Mouse (Mus musculus) CD4-positive, CD25-positive, alpha-beta regulatory T cell, adult 4 months (primary cell): Measurements from ENCODE around the gene Kcnh6. TPM values are rescaled to one million over a fixed set of nuclear protein-coding genes. Genes with fewer than 3 reads are reported as not detected.

Experiments
- ATAC-seq: one replicate; pipeline ENCODE4 v1.8.0; 2017
- polyA plus RNA-seq, 2 experiments: library from polyadenylated mRNA; unstranded; fragments of 100-300 nt; shearing (Covaris generic); gene quantifications; one replicate each; pipeline ENCODE4 v1.2.1; 2017

Kcnh6 gene
- polyA plus RNA-seq: under 1 TPM in 1 of 2 experiments, not detected in 1; 0.18 TPM

- no peak for ATAC-seq
These were observed at the start of gene Kcnh6 for GRCm38 (mm10) chr11:106007821-106008220. TSS of gene Kcnh6 (plus strand) at chr11:106008124.

DNA sequence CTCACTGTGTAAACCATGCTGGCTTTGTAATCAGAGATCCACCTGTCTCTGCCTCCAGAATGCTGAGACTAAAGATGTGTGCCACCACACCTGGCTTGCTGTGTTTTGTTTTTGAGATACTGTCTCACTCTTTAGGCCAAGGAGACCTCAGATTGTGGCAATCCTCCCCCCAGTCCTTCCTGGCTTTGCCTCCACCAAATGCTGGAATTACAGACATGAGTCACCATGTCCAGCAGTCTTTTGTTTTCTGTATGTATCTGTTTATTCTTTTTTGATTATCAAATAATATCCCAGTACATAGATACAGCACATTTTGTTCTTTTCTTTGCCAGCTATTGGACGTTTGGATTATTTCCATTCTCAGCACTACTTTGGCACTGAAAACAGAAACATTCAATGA, 49.4 kb upstream of the Kcnh6 start:
- ATAC-seq: no peak

GRCm38 (mm10) chr11:105959355-105959754, 48.6 kb upstream of the Kcnh6 start:
- ATAC-seq: no peak

DNA sequence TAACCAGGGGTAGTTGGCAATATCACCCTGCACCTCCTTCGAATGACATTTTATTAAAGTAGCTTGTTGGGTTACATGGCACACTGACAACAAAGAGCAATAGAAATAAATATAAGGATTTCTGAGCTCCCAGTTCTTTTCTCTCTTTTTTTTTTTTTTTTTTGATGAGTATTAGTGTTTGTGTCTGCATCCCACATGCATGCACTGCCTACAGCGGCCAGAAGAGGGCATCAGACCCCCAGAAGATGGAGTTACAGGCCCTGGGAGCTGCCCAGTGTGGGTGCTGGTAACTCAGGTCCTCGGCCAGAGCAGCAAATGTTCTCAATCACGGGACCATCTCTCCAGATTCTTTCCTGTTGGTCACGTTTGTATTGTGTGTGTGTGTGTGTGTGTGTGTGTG, 43.2 kb upstream of the Kcnh6 start:
- no peak for ATAC-seq

- ATAC-seq: no peak
These were observed 41.6 kb upstream of the Kcnh6 start for GRCm38 (mm10) chr11:105966288-105966687.

DNA sequence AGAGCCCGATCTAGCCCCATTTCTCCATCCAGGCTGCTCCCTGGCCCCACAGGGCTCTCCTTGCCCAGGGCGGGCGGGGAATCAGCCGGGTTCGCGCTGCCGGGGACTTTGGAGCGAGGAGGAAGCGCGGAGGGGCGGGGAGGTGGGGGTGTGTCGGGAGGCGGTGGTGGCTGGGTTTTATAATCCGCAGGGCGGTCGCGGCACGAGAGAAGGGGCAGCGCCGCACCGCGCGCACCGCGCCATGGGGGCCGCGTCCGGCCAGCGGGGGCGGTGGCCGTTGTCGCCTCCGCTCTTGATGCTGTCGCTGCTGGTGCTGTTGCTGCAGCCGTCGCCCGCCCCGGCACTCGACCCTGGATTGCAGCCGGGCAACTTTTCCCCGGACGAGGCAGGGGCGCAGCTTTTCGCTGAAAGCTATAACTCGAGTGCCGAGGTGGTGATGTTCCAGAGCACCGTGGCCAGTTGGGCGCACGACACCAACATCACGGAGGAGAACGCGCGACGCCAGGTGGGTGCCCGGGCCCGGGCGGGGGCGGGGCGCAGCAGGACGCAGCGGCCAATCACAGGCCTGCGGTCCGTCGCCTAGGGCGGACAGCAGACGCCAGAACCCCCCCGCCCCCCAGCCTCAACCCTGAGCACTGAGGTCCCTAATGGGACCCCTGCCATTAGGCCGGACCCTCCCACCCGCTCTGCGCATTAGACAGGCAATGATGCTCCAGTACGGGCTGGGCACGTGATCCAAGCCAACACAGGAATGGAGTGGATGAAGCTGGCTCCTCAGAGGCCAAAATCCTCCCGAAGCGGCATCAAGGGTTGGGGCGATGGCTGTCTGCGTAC, 40.0 kb upstream of the Kcnh6 start, which contains the start of gene Ace:
TSS of gene Ace (plus strand) at position 205 of the 834 bp plus-strand sequence.
- no peak for ATAC-seq

- ATAC-seq: no peak
These were observed 39.0 kb upstream of the Kcnh6 start for GRCm38 (mm10) chr11:105968948-105969347.

GRCm38 (mm10) chr11:105969516-105969915, 38.4 kb upstream of the Kcnh6 start:
- ATAC-seq: no peak

DNA sequence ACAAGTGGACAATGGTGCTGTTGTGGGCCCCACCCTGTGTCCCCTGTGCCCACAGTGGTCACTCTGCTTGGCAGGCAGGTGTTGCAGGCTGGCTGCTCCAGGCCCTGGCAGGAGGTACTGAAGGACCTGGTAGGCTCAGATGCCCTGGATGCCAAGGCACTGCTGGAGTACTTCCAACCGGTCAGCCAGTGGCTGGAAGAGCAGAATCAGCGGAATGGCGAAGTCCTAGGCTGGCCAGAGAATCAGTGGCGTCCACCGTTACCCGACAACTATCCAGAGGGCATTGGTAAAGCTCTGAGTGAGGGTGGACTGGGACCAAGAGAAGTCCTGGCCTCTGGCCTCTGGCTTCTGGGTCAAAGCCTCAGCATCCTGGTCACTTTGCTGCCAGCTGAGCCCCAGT, 33.3 kb upstream of the Kcnh6 start:
- no peak for ATAC-seq

DNA sequence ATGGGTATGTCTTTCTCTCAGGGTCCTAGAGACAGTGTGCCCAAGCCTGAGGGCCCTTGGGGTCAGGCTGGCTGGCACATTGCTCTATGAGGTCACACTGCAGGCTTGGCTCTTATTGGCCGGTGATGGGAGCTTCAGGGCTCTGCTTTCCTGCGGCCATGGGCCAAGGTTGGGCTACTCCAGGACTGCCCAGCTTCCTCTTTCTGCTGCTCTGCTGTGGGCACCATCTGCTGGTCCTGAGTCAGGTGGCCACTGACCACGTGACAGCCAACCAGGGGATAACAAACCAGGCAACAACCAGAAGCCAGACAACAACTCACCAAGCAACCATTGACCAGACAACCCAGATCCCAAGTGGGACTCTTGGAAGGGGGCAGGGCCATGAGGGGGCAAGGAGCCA, 32.9 kb upstream of the Kcnh6 start:
- no peak for ATAC-seq

DNA sequence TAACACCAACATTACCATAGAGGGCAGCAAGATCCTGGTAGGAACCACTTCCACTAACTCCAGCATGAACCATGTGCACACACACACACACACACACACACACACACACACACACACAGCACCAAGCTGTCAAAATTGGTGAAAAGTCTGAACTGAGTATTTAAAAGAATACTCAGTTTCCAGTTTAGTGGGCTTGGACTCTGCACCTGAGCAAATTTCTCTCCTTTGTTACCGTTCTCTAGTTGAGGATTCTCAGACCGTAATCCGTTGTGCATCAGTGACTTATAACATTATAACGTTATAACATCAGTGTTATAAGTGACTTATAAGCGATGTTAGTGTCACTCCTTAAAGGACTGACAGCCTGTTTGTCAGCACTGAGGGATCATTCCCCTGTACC, 32.3 kb upstream of the Kcnh6 start:
- no peak for ATAC-seq

- ATAC-seq: no peak
These were observed 29.7 kb upstream of the Kcnh6 start for GRCm38 (mm10) chr11:105978232-105978631.

- no peak for ATAC-seq
These were observed 29.3 kb upstream of the Kcnh6 start for GRCm38 (mm10) chr11:105978634-105979033.

DNA sequence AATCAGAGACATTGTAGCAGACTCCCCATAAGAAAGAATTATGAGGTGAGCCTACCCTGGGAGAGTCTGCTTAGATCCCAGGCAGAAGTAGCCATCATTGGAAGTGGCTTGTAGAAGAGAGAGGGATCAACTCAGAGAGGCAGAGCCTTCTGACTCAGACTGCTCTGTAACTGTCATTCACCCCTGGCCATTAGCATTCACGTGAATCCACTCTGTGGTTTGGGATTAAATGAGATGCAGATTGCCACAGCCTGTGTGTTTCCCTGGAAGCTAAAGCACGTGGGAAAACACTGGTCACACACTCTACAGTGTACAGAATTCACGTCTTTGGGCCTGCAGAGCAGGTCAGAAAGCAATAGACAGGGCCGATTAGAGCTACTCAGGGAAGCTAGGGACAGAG, 23.5 kb upstream of the Kcnh6 start:
- no peak for ATAC-seq

- no peak for ATAC-seq
These were observed 20.5 kb upstream of the Kcnh6 start for GRCm38 (mm10) chr11:105987446-105987845.

DNA sequence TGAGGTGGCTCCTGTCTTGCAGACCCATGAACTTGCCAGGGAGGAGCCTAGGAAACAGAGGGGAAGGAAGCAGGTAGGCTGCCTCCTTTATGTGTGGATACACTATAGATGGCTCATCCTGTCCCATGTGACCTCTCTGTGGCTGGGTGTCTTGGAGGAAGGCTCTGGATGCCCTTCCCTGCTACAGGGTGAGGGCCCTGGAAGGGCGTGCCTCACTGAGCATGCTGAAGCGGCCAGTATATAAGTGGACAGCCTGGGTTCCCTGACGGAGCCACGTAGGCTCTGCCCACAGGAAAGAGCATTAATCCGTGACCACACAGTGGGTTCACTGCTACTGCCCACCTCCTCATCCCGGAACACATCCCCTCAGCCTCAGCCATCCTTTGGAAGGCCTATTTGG, 18.5 kb upstream of the Kcnh6 start:
- no peak for ATAC-seq

DNA sequence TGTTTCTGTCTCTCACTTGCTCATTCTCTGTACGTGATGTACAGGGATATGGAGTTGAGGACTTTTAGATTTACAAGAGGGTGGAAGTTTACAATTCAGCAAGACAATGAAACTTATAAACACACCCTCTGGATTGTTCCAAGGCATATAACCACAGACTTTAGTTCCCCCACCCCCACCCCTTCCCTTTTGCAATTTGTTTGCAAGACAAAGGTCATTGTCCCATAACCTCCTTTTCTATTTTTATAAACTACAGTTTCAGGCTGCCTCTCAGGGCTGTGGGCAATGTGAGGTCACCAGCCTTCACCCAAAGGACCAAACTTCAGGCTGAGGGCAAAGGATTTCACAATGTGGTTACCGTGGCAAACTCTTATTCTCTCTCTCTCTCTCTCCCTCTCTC, 17.7 kb upstream of the Kcnh6 start:
- no peak for ATAC-seq

GRCm38 (mm10) chr11:105994375-105994774, 13.5 kb upstream of the Kcnh6 start, which contains the start of gene Ace3:
TSS of gene Ace3 (plus strand) at chr11:105994675.
- no peak for ATAC-seq

- ATAC-seq: no peak
These were observed 7.9 kb upstream of the Kcnh6 start for GRCm38 (mm10) chr11:106000062-106000461.

- peak; percentile 51 for ATAC-seq
These were observed 6.2 kb upstream of the Kcnh6 start for GRCm38 (mm10) chr11:106001718-106002117.

DNA sequence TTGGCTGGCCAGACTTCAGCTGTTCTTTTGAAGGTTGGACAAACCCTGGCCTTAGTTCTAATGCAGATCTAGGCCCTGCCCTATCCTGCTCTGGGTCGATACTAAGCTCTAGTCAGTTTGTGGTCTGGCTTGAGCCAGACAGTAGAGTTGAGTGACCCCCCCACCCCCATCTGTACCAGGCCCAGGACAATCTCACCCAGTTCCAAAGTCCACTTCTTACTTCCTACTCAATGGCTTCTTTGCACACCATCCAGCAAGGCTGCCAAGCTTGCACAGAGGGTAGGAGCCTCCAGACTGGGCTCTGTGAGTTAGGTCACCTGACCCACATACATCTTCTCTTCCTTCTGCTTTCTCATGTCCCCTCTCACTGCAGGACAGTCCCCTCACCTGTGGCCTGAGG, 3.3 kb upstream of the Kcnh6 start:
- ATAC-seq: no peak

GRCm38 (mm10) chr11:106005970-106006369, 2.0 kb upstream of the Kcnh6 start:
- no peak for ATAC-seq

- no peak for ATAC-seq
These were observed 4.8 kb downstream of the Kcnh6 start for GRCm38 (mm10) chr11:106012711-106013110.

GRCm38 (mm10) chr11:106013556-106014225, 5.8 kb downstream of the Kcnh6 start:
- ATAC-seq: no peak
